Mouse (Mus musculus): Measurements from ENCODE around the gene Olfr1383. TPM values are rescaled to one million over a fixed set of nuclear protein-coding genes. Genes with fewer than 3 reads are reported as not detected.
"Not testable (repeated sequence)": the region's sequence is repeated elsewhere in the genome, so short reads cannot be mapped to it uniquely, and the experiment has no call there.

The Olfr1383 gene
- polyA plus RNA-seq (2014; fragmentation: Nextera tagmentation; extraction: Ambion mirVana) = not detected in 2 replicates

DNA sequence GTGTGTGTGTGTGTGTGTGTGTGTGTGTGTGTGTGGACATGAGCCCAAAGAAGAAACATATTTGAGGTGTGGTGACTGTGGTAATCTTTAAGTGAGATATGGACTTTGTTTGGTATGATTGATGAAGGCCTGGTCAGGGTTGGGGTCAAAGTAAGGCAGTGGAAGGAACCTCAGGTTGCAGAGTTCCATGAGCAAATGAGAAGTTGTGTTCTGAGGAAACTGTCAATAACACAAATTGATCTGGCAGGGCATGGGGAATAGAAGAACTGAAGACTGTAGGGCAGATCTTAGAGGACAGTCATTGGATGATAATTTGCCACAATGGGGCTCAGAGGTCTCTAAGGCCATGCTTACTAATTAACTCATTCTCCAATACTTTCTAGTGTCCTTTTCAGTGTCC is at the start of gene Olfr1383:
Olfr1383 (plus strand) TSS at position 301 of the 400 bp plus-strand sequence.
- no peaks in the 10 kb centered on the region for H3K9me3 ChIP-seq (ENCODE audit: control insufficient read depth, low read length)
- H3K4me2 ChIP-seq (replicated peaks; ENCODE audit: low read depth, low read length) = no peak within 1 kb of the TSS
- no peak within 1 kb of the TSS for H3K27ac ChIP-seq (ENCODE audit: low read depth, low read length)
- no peaks in the 10 kb centered on the region for H3K4me1 ChIP-seq (replicated peaks; ENCODE audit: control insufficient read depth, insufficient read depth, low read length)
- H3K9ac ChIP-seq (ENCODE audit: low read depth, low read length) = no peak within 1 kb of the TSS
- no peak within 1 kb of the TSS for H3K4me3 ChIP-seq (ENCODE audit: low read depth, low read length)
- no peaks in the 10 kb centered on the region for H3K27me3 ChIP-seq (ENCODE audit: control insufficient read depth, insufficient read depth, low read length)
- H3K36me3 ChIP-seq (ENCODE audit: control insufficient read depth, insufficient read depth, low read length) = no peaks in the 10 kb centered on the region
- ATAC-seq (ENCODE audit: low FRiP score) (no peak), DNase-seq (ENCODE audit: low spot score) (no peak)

- Histone ChIP-seq H3K9ac (ENCODE audit: low read depth, low read length) (no peak overlapping the region), H3K27me3 (ENCODE audit: control insufficient read depth, insufficient read depth, low read length) (no peaks in the 10 kb centered on the region), H3K36me3 (ENCODE audit: control insufficient read depth, insufficient read depth, low read length) (no peaks in the 10 kb centered on the region), H3K27ac (ENCODE audit: low read depth, low read length) (no peak overlapping the region), H3K4me1 (replicated peaks; ENCODE audit: control insufficient read depth, insufficient read depth, low read length) (no peaks in the 10 kb centered on the region), H3K9me3 (ENCODE audit: control insufficient read depth, low read length) (no peaks in the 10 kb centered on the region), H3K4me2 (replicated peaks; ENCODE audit: low read depth, low read length) (no peak overlapping the region), H3K4me3 (ENCODE audit: low read depth, low read length) (no peak overlapping the region)
- no peak for DNase-seq (ENCODE audit: low spot score)
- no peak for ATAC-seq (ENCODE audit: low FRiP score)
- 53% methylated on average over 4 of the region's 4 CpGs for WGBS
These were observed 33.5 kb upstream of the Olfr1383 start for GRCm38 (mm10) chr11:49485973-49486372.

- not testable (repeated sequence) for H3K4me1 ChIP-seq (replicated peaks; ENCODE audit: control insufficient read depth, insufficient read depth, low read length); H3K9ac ChIP-seq (ENCODE audit: low read depth, low read length); H3K27me3 ChIP-seq (ENCODE audit: control insufficient read depth, insufficient read depth, low read length); H3K27ac ChIP-seq (ENCODE audit: low read depth, low read length); H3K9me3 ChIP-seq (ENCODE audit: control insufficient read depth, low read length); H3K4me3 ChIP-seq (ENCODE audit: low read depth, low read length); H3K4me2 ChIP-seq (replicated peaks; ENCODE audit: low read depth, low read length); ATAC-seq (ENCODE audit: low FRiP score); DNase-seq (ENCODE audit: low spot score); H3K36me3 ChIP-seq (ENCODE audit: control insufficient read depth, insufficient read depth, low read length)
- WGBS = 88% methylated on average over 1 of the region's 1 CpGs
These were observed 30.7 kb upstream of the Olfr1383 start, which contains the start of gene Olfr1385 for GRCm38 (mm10) chr11:49488770-49489169. TSS of gene Olfr1385 (plus strand) at chr11:49489070.

DNA sequence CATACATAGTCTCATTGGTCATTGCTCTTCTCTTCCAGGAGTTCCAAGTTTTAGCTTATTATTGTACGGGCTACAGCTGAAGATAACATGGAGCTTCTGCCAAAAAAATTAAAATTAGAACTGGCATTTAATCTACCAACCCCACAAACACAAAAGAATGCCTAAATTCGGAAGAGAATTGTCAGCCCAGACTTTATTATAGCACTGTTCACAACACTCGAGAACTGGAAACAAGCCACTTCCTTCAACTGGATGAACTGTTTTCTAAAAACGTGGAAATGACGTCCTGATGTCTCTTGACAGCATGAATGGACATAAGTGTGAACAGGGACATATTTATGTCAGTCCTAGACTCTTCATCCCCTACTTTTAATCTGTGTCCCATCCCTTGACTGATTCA is 1.4 kb upstream of the Olfr1383 start:
- Histone ChIP-seq H3K9me3 (ENCODE audit: control insufficient read depth, low read length) (no peaks in the 10 kb centered on the region), H3K9ac (ENCODE audit: low read depth, low read length) (no peak overlapping the region), H3K27ac (ENCODE audit: low read depth, low read length) (no peak overlapping the region), H3K27me3 (ENCODE audit: control insufficient read depth, insufficient read depth, low read length) (no peaks in the 10 kb centered on the region), H3K4me1 (replicated peaks; ENCODE audit: control insufficient read depth, insufficient read depth, low read length) (no peaks in the 10 kb centered on the region), H3K4me2 (replicated peaks; ENCODE audit: low read depth, low read length) (no peak overlapping the region), H3K4me3 (ENCODE audit: low read depth, low read length) (no peak overlapping the region), H3K36me3 (ENCODE audit: control insufficient read depth, insufficient read depth, low read length) (no peaks in the 10 kb centered on the region)
- DNase-seq (ENCODE audit: low spot score) = no peak
- 79% methylated on average over 5 of the region's 5 CpGs for WGBS
- no peak for ATAC-seq (ENCODE audit: low FRiP score)

GRCm38 (mm10) chr11:49527947-49528346 is 8.5 kb downstream of the Olfr1383 start, which contains the start of gene Olfr1382:
TSS of gene Olfr1382 (plus strand) at chr11:49528247.
- no peak within 1 kb of the TSS for H3K4me3 ChIP-seq (ENCODE audit: low read depth, low read length)
- DNase-seq (ENCODE audit: low spot score) = no peak
- no peaks in the 10 kb centered on the region for H3K27me3 ChIP-seq (ENCODE audit: control insufficient read depth, insufficient read depth, low read length)
- 86% methylated on average over 3 of the region's 3 CpGs for WGBS
- no peak within 1 kb of the TSS for H3K27ac ChIP-seq (ENCODE audit: low read depth, low read length)
- no peaks in the 10 kb centered on the region for H3K4me1 ChIP-seq (replicated peaks; ENCODE audit: control insufficient read depth, insufficient read depth, low read length)
- H3K9ac ChIP-seq (ENCODE audit: low read depth, low read length) = no peak within 1 kb of the TSS
- H3K9me3 ChIP-seq (ENCODE audit: control insufficient read depth, low read length) = no peaks in the 10 kb centered on the region
- H3K36me3 ChIP-seq (ENCODE audit: control insufficient read depth, insufficient read depth, low read length) = no peaks in the 10 kb centered on the region
- ATAC-seq (ENCODE audit: low FRiP score) = no peak
- no peak within 1 kb of the TSS for H3K4me2 ChIP-seq (replicated peaks; ENCODE audit: low read depth, low read length)

DNA sequence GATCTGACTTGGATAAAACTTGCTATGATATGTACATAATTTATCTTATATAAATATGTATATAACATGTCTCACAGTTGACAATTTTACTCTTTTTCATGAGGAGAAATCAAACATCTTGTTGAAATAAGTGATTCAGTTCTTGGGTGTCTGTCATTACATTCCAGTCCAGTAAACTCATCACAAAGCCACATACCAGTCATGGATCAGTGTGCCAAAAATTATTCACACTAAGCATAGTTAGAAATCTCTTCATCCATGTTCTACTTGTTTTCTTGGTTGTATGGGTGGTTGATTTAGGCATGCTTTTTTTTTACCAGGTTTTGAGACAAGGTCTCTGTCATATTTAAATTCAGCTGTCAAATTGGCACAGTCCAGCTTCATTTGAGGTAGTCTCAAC is 13.3 kb downstream of the Olfr1383 start:
- Histone ChIP-seq H3K4me2 (replicated peaks; ENCODE audit: low read depth, low read length) (no peak overlapping the region), H3K4me3 (ENCODE audit: low read depth, low read length) (no peak overlapping the region), H3K4me1 (replicated peaks; ENCODE audit: control insufficient read depth, insufficient read depth, low read length) (no peaks in the 10 kb centered on the region), H3K36me3 (ENCODE audit: control insufficient read depth, insufficient read depth, low read length) (no peaks in the 10 kb centered on the region), H3K9me3 (ENCODE audit: control insufficient read depth, low read length) (no peaks in the 10 kb centered on the region), H3K27me3 (ENCODE audit: control insufficient read depth, insufficient read depth, low read length) (no peaks in the 10 kb centered on the region), H3K27ac (ENCODE audit: low read depth, low read length) (no peak overlapping the region), H3K9ac (ENCODE audit: low read depth, low read length) (no peak overlapping the region)
- ATAC-seq (ENCODE audit: low FRiP score) = no peak
- DNase-seq (ENCODE audit: low spot score) = no peak

DNA sequence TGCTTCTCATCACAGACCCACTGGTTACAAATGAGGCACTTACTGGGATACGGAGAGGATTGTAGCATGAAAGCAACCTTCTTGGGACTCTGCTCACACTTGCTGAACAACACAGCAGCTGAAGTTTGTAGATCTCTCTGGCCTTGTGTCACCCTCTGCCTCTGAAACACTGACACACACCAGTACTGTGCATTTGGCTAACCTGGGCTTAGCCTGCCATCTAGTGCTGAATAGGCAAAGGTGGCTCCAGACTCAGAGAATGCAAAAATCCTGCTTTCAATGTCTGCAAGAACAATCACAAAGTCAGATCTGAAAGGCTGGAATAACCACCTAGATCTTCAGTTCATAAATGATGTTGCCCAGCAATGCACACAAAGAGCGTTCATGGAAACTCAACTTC is 17.2 kb downstream of the Olfr1383 start:
- ATAC-seq (ENCODE audit: low FRiP score); H3K4me2 ChIP-seq (replicated peaks; ENCODE audit: low read depth, low read length); H3K27me3 ChIP-seq (ENCODE audit: control insufficient read depth, insufficient read depth, low read length); H3K4me3 ChIP-seq (ENCODE audit: low read depth, low read length); H3K9ac ChIP-seq (ENCODE audit: low read depth, low read length); H3K4me1 ChIP-seq (replicated peaks; ENCODE audit: control insufficient read depth, insufficient read depth, low read length); H3K36me3 ChIP-seq (ENCODE audit: control insufficient read depth, insufficient read depth, low read length); H3K9me3 ChIP-seq (ENCODE audit: control insufficient read depth, low read length); H3K27ac ChIP-seq (ENCODE audit: low read depth, low read length): not testable (repeated sequence)
- 95% methylated on average over 2 of the region's 2 CpGs for WGBS
- DNase-seq (ENCODE audit: low spot score) = peak; percentile 5

GRCm38 (mm10) chr11:49543149-49543548 is 23.7 kb downstream of the Olfr1383 start, which contains the start of gene Olfr1381:
TSS of gene Olfr1381 (plus strand) at chr11:49543449.
- DNase-seq (ENCODE audit: low spot score); H3K36me3 ChIP-seq (ENCODE audit: control insufficient read depth, insufficient read depth, low read length); H3K27me3 ChIP-seq (ENCODE audit: control insufficient read depth, insufficient read depth, low read length); H3K9ac ChIP-seq (ENCODE audit: low read depth, low read length); H3K4me2 ChIP-seq (replicated peaks; ENCODE audit: low read depth, low read length); H3K27ac ChIP-seq (ENCODE audit: low read depth, low read length); H3K4me3 ChIP-seq (ENCODE audit: low read depth, low read length); H3K4me1 ChIP-seq (replicated peaks; ENCODE audit: control insufficient read depth, insufficient read depth, low read length); H3K9me3 ChIP-seq (ENCODE audit: control insufficient read depth, low read length): not testable (repeated sequence)
- 58% methylated on average over 3 of the region's 3 CpGs for WGBS
- peak; percentile 30; the same call in 1 of the 2 replicates for ATAC-seq (ENCODE audit: low FRiP score)

DNA sequence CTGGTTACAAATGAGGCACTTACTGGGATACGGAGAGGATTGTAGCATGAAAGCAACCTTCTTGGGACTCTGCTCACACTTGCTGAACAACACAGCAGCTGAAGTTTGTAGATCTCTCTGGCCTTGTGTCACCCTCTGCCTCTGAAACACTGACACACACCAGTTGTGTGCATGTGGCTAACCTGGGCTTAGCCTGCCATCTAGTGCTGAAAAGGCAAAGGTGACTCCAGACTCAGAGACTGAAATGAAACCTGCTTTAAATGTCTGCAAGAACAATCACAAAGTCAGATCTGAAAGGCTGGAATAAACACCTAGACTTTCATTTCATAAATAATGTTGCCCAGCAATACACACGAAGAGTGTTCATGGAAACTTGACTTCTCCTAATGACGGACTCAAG is 34.6 kb downstream of the Olfr1383 start:
- peak; percentile 1 for DNase-seq (ENCODE audit: low spot score)
- not testable (repeated sequence) for H3K4me1 ChIP-seq (replicated peaks; ENCODE audit: control insufficient read depth, insufficient read depth, low read length); H3K27me3 ChIP-seq (ENCODE audit: control insufficient read depth, insufficient read depth, low read length); H3K4me3 ChIP-seq (ENCODE audit: low read depth, low read length); H3K27ac ChIP-seq (ENCODE audit: low read depth, low read length); H3K36me3 ChIP-seq (ENCODE audit: control insufficient read depth, insufficient read depth, low read length); H3K9me3 ChIP-seq (ENCODE audit: control insufficient read depth, low read length); H3K4me2 ChIP-seq (replicated peaks; ENCODE audit: low read depth, low read length); H3K9ac ChIP-seq (ENCODE audit: low read depth, low read length); ATAC-seq (ENCODE audit: low FRiP score)
- 89% methylated on average over 3 of the region's 3 CpGs for WGBS

Measured in hindbrain, embryonic 11.5 days (tissue).